Mouse (Mus musculus): ENCODE measurements around the gene Cand2. TPM values are rescaled to one million over a fixed set of nuclear protein-coding genes. Genes with fewer than 3 reads are reported as not detected.

Gene Cand2
- total RNA-seq, 1 experiment: 10.7 TPM

DNA sequence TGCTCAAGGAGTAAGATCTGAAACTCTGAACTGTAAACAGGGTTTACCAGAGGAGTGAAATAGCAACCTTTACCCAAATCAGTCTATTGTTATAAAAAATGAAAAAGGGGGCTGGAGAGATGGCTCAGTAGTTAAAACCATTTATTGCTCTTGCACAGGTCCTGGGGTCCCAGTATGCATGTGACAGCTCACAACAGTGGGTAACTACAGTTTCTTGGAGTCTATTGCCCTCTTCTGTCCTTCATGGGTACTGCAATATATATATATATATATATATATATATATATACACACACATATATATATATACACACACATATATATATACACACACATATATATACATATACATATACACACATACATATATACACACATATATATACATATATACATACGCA is 1.7 kb upstream of the Cand2 start:
- no peak for DNase-seq (ENCODE audit: low read depth, low spot score)
- in situ Hi-C loops (cut with MboI; ENCODE audit: low sequenced_read_pairs in 2 of 2, unreplicated experiment in 2 of 2): loop anchor here in 1 of 2 experiments (5.0 kb wide), 1 partner anchor 50 kb away; no protein-coding TSS in a partner anchor
- H3K27ac ChIP-seq (ENCODE audit: insufficient read depth, low read depth, low read length, poor library complexity, severe bottlenecking): no peak overlapping the region
- no peak overlapping the region for H3K9ac ChIP-seq (ENCODE audit: insufficient read depth, low read depth, low read length, poor library complexity, severe bottlenecking)
- H3K9me3 ChIP-seq (ENCODE audit: control insufficient read depth, insufficient read depth, low read depth, low read length): no peaks in the 10 kb centered on the region
- H3K4me1 ChIP-seq (ENCODE audit: control insufficient read depth in 2 of 2, insufficient read depth in 2 of 2, low read length in 2 of 2, poor library complexity in 1 of 2): peaks cover 0 to 10% of the 10 kb centered on the region in 2 experiments; a peak in 2 of 4 replicates
- H3K36me3 ChIP-seq (ENCODE audit: control insufficient read depth, insufficient read depth, low read length, poor library complexity, severe bottlenecking): no peaks in the 10 kb centered on the region; the same call in 1 of the 2 replicates
- no peak overlapping the region for H3K4me3 ChIP-seq (ENCODE audit: insufficient read depth in 1 of 2, low read depth in 1 of 2, low read length in 2 of 2, poor library complexity in 1 of 2, severe bottlenecking in 1 of 2)
- no peak for TF ChIP-seq HCFC1 (IDR thresholded peaks at IDR 0.05; ENCODE audit: borderline replicate concordance, insufficient read depth, low read length)

DNA sequence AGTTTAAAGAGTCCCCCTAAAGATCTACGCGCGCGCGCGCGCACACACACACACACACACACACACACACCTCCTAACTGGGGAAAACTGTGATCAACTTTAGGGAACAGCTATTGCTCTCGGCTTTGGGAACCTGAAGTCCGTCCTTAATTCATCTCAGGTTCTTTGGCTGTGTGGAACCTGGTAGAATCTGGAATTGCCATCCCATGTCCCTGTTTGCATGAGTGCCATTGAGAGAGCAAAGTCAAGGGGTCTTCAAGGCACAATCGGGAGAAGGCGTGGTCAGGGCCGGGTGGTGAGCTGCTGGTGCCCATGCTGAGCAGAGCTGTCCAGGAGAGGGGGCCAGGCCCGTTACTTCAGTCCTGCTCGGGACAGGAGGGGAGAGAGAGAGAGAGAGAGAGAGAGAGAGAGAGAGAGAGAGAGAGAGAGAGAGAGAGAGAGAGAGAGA is 348 bp upstream of the Cand2 start:
- H3K9me3 ChIP-seq (ENCODE audit: control insufficient read depth, insufficient read depth, low read depth, low read length): no peaks in the 10 kb centered on the region
- peak; percentile 54 for DNase-seq (ENCODE audit: low read depth, low spot score)
- peaks cover 0 to 7% of the 10 kb centered on the region in 2 experiments; a peak in 2 of 4 replicates for H3K4me1 ChIP-seq (ENCODE audit: control insufficient read depth in 2 of 2, insufficient read depth in 2 of 2, low read length in 2 of 2, poor library complexity in 1 of 2)
- peak overlapping the region; percentile 57; the same call in 1 of the 2 replicates for H3K9ac ChIP-seq (ENCODE audit: insufficient read depth, low read depth, low read length, poor library complexity, severe bottlenecking)
- no peak overlapping the region for H3K27ac ChIP-seq (ENCODE audit: insufficient read depth, low read depth, low read length, poor library complexity, severe bottlenecking)
- in situ Hi-C loops (cut with MboI; ENCODE audit: low sequenced_read_pairs in 2 of 2, unreplicated experiment in 2 of 2): loop anchor here in 1 of 2 experiments (5.0 kb wide), 1 partner anchor 52 kb away; no protein-coding TSS in a partner anchor
- no peak for TF ChIP-seq HCFC1 (IDR thresholded peaks at IDR 0.05; ENCODE audit: borderline replicate concordance, insufficient read depth, low read length)
- no peak for TF ChIP-seq CHD2 (IDR thresholded peaks at IDR 0.05; ENCODE audit: low read depth, low read length)
- TF ChIP-seq MAFK (IDR thresholded peaks at IDR 0.05; ENCODE audit: insufficient read depth, low read depth, low read length): no peak
- no peak for TF ChIP-seq ZC3H11A (IDR thresholded peaks at IDR 0.05; ENCODE audit: borderline replicate concordance, low read depth, low read length)
- TF ChIP-seq ZNF384 (IDR thresholded peaks at IDR 0.05; ENCODE audit: low read depth, low read length): no peak
- no peaks in the 10 kb centered on the region; the same call in 1 of the 2 replicates for H3K36me3 ChIP-seq (ENCODE audit: control insufficient read depth, insufficient read depth, low read length, poor library complexity, severe bottlenecking)
- H3K4me3 ChIP-seq (ENCODE audit: insufficient read depth in 1 of 2, low read depth in 1 of 2, low read length in 2 of 2, poor library complexity in 1 of 2, severe bottlenecking in 1 of 2): peak overlapping the region; percentile 86 to 97

DNA sequence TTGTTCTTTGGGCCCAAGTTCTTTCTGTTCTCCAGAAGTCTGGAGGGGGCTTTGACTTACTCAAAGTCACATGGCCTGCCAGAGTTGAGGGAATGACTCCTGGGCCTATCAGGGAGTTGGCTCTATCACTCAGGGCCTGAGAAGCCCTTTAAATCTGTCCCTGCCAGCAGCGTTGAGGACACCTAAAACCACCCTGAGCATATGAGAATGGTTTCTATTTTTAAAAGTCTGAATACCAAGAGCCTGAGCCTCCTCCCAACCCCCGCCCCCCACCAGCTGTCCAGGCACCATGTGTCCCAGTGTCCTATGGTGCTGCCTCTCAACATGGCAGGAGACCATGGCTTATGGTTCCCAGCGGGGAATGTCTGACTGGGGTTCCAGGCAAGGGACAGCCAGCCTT is 1.5 kb downstream of the Cand2 start:
- H3K36me3 ChIP-seq (ENCODE audit: control insufficient read depth, insufficient read depth, low read length, poor library complexity, severe bottlenecking): peaks cover 2% of the 10 kb centered on the region; the same call in 1 of the 2 replicates
- no peaks in the 10 kb centered on the region for H3K9me3 ChIP-seq (ENCODE audit: control insufficient read depth, insufficient read depth, low read depth, low read length)
- DNase-seq (ENCODE audit: low read depth, low spot score): no peak
- peaks cover 0 to 7% of the 10 kb centered on the region in 2 experiments; a peak in 2 of 4 replicates for H3K4me1 ChIP-seq (ENCODE audit: control insufficient read depth in 2 of 2, insufficient read depth in 2 of 2, low read length in 2 of 2, poor library complexity in 1 of 2)
- peak overlapping the region; percentile 34; the same call in 1 of the 2 replicates for H3K9ac ChIP-seq (ENCODE audit: insufficient read depth, low read depth, low read length, poor library complexity, severe bottlenecking)
- no peak for TF ChIP-seq HCFC1 (IDR thresholded peaks at IDR 0.05; ENCODE audit: borderline replicate concordance, insufficient read depth, low read length)
- H3K4me3 ChIP-seq (ENCODE audit: insufficient read depth in 1 of 2, low read depth in 1 of 2, low read length in 2 of 2, poor library complexity in 1 of 2, severe bottlenecking in 1 of 2): no peak overlapping the region
- H3K27ac ChIP-seq (ENCODE audit: insufficient read depth, low read depth, low read length, poor library complexity, severe bottlenecking): no peak overlapping the region
- in situ Hi-C loops (cut with MboI; ENCODE audit: low sequenced_read_pairs in 2 of 2, unreplicated experiment in 2 of 2): no loop called here

DNA sequence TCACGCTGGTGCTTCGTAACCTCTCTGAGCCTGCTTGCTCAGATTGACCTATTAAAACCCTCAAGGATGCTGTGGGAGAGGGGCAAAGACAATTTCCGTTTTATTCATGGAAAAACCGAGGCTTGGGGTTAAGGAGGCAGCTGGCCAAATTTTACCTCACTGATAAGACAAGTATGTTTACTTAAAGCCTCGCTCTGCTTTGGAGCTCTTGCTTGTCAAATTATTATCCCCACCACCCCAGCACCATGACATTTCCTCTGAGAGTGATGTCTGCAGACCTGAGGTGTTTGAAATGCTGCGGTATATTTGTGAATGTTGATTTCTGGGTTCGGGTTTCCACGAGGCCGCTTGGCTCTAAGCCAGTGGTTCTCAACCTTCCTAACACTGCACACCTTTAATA is 2.0 kb downstream of the Cand2 start:
- H3K36me3 ChIP-seq (ENCODE audit: control insufficient read depth, insufficient read depth, low read length, poor library complexity, severe bottlenecking): peaks cover 5% of the 10 kb centered on the region; the same call in 1 of the 2 replicates
- H3K27ac ChIP-seq (ENCODE audit: insufficient read depth, low read depth, low read length, poor library complexity, severe bottlenecking): no peak overlapping the region
- no peak overlapping the region for H3K9ac ChIP-seq (ENCODE audit: insufficient read depth, low read depth, low read length, poor library complexity, severe bottlenecking)
- no peak for TF ChIP-seq ZC3H11A (IDR thresholded peaks at IDR 0.05; ENCODE audit: borderline replicate concordance, low read depth, low read length)
- TF ChIP-seq HCFC1 (IDR thresholded peaks at IDR 0.05; ENCODE audit: borderline replicate concordance, insufficient read depth, low read length): no peak
- no peak for TF ChIP-seq ZNF384 (IDR thresholded peaks at IDR 0.05; ENCODE audit: low read depth, low read length)
- no peaks in the 10 kb centered on the region for H3K9me3 ChIP-seq (ENCODE audit: control insufficient read depth, insufficient read depth, low read depth, low read length)
- no peak overlapping the region for H3K4me3 ChIP-seq (ENCODE audit: insufficient read depth in 1 of 2, low read depth in 1 of 2, low read length in 2 of 2, poor library complexity in 1 of 2, severe bottlenecking in 1 of 2)
- H3K4me1 ChIP-seq (ENCODE audit: control insufficient read depth in 2 of 2, insufficient read depth in 2 of 2, low read length in 2 of 2, poor library complexity in 1 of 2): peaks cover 0 to 7% of the 10 kb centered on the region in 2 experiments; a peak in 2 of 4 replicates
- in situ Hi-C loops (cut with MboI; ENCODE audit: low sequenced_read_pairs in 2 of 2, unreplicated experiment in 2 of 2): no loop called here
- no peak for DNase-seq (ENCODE audit: low read depth, low spot score)

DNA sequence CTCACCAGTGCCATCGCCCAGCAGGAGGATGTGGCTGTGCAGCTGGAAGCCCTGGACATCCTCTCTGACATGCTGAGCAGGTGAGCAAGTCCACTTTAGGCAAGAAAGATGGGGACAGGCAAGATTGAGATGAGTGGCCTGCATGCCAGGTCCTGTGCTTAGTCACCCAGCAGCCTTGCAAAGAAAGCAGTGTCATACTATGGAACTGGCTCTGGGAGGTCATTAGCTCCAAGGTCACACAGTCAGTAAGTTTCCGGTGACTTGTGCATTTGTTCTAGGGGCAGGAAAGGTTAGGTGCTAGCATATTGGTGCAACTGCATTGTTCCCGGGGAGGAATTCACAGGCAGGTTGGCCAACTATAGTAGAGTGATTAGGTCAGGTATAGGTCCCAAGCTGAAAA is 8.4 kb downstream of the Cand2 start:
- no peak for TF ChIP-seq ZC3H11A (IDR thresholded peaks at IDR 0.05; ENCODE audit: borderline replicate concordance, low read depth, low read length)
- 0 out of 2 replicates have a peak, but pooled peaks have one; percentile 8 for TF ChIP-seq MAFK (IDR thresholded peaks at IDR 0.05; ENCODE audit: insufficient read depth, low read depth, low read length)
- no peak overlapping the region for H3K27ac ChIP-seq (ENCODE audit: insufficient read depth, low read depth, low read length, poor library complexity, severe bottlenecking)
- no peaks in the 10 kb centered on the region for H3K9me3 ChIP-seq (ENCODE audit: control insufficient read depth, insufficient read depth, low read depth, low read length)
- H3K4me1 ChIP-seq (ENCODE audit: control insufficient read depth in 2 of 2, insufficient read depth in 2 of 2, low read length in 2 of 2, poor library complexity in 1 of 2): no peaks in the 10 kb centered on the region
- in situ Hi-C loops (cut with MboI; ENCODE audit: low sequenced_read_pairs in 2 of 2, unreplicated experiment in 2 of 2): no loop called here
- no peak for DNase-seq (ENCODE audit: low read depth, low spot score)
- H3K36me3 ChIP-seq (ENCODE audit: control insufficient read depth, insufficient read depth, low read length, poor library complexity, severe bottlenecking): peaks cover 46% of the 10 kb centered on the region
- no peak overlapping the region for H3K9ac ChIP-seq (ENCODE audit: insufficient read depth, low read depth, low read length, poor library complexity, severe bottlenecking)
- H3K4me3 ChIP-seq (ENCODE audit: insufficient read depth in 1 of 2, low read depth in 1 of 2, low read length in 2 of 2, poor library complexity in 1 of 2, severe bottlenecking in 1 of 2): no peak overlapping the region
